Mouse (Mus musculus): ENCODE measurements around the gene Kantr.

DNA sequence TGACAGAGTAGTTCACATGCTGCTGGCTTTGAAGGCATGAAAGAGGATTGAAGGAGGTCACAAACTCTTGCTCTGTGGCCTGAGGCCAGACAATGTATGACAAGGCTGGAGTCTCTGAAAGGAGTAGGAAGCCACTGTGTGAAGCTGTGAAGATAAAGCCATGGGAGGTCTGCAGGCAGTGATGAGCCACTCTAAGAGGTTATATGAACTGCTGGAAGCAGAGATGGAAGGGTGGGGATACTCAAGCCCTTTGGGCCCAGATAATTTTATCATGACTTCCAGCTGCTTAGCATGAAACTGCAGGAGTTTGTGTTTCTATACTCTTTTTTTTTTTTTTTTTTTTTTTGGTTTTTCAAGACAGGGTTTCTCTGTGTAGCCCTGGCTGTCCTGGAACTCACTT, 19.9 kb downstream of the Kantr start:
- TF ChIP-seq MYOD1 (IDR thresholded peaks at IDR 0.05; ENCODE audit: control insufficient read depth in 1 of 3, insufficient read length in 2 of 3, low read depth in 2 of 3): no peak
- no peak for TF ChIP-seq MAX (IDR thresholded peaks at IDR 0.05; ENCODE audit: low read depth)
- TF ChIP-seq TCF3 (IDR thresholded peaks at IDR 0.05; ENCODE audit: insufficient read length, low read depth): no peak
- TF ChIP-seq POLR2A (IDR thresholded peaks at IDR 0.05; ENCODE audit: insufficient read length, low read depth): no peak
- no peak for TF ChIP-seq E2F4 (IDR thresholded peaks at IDR 0.05; ENCODE audit: insufficient read depth)
- TF ChIP-seq TCF12 (IDR thresholded peaks at IDR 0.05; ENCODE audit: insufficient read depth, poor library complexity, severe bottlenecking): no peak
- no peak for TF ChIP-seq CEBPB (IDR thresholded peaks at IDR 0.05; ENCODE audit: insufficient read depth, poor library complexity, severe bottlenecking)
- no peak for TF ChIP-seq USF1 (IDR thresholded peaks at IDR 0.05; ENCODE audit: low read depth)
- no peak for TF ChIP-seq POLR2AphosphoS2 (IDR thresholded peaks at IDR 0.05; ENCODE audit: insufficient read length, low read depth)
- no peak for TF ChIP-seq SRF (IDR thresholded peaks at IDR 0.05; ENCODE audit: control insufficient read depth, insufficient read length, low read depth)
- TF ChIP-seq MYOG (IDR thresholded peaks at IDR 0.05; ENCODE audit: control insufficient read depth in 1 of 3, insufficient read depth in 1 of 3, insufficient read length in 2 of 3, low read depth in 2 of 3): no peak
- TF ChIP-seq REST (IDR thresholded peaks at IDR 0.05; ENCODE audit: insufficient read depth, insufficient read length): no peak
